Mouse (Mus musculus): ENCODE measurements around the gene Htr3b.

DNA sequence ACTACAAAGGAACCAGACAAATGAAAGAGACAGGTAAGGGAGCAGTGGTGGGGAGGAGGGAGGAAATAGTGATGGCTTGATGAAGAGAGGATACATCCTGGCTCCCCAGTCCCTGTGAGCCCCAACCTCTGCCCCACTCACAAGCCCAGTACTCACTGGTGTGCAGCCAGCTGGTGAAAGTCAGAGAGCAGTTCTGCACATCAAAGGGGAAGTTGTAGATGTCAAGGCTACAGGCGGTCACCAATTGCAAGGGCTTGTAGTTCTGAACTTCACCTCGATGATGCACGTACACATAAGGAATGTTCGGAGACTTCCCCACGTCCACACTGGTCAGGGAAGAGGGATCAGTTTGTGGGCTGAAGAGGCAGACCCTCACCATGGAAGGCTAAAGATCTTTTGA is 60.4 kb downstream of the Htr3b start:
- TF ChIP-seq POLR2A (IDR thresholded peaks at IDR 0.05; ENCODE audit: low read depth, low read length) = no peak
- TF ChIP-seq EP300 (IDR thresholded peaks at IDR 0.05; ENCODE audit: low read length) = no peak
- no peak for TF ChIP-seq CHD2 (IDR thresholded peaks at IDR 0.05; ENCODE audit: low read length)
- no peak for TF ChIP-seq CTCF (conservative IDR thresholded peaks at IDR 0.05 in 1 of 2, IDR thresholded peaks at IDR 0.05 in 1 of 2; ENCODE audit: low read depth in 2 of 2, low read length in 2 of 2)
- no peak for TF ChIP-seq RCOR1 (conservative IDR thresholded peaks at IDR 0.05; ENCODE audit: low read depth, low read length)
- no peak for TF ChIP-seq POLR2AphosphoS2 (IDR thresholded peaks at IDR 0.05; ENCODE audit: low read depth, low read length)
- TF ChIP-seq NELFE (IDR thresholded peaks at IDR 0.05; ENCODE audit: low read depth, low read length) = no peak
- no peak for TF ChIP-seq MAFK (IDR thresholded peaks at IDR 0.05; ENCODE audit: insufficient replicate concordance, low read length)
- TF ChIP-seq MEF2A (IDR thresholded peaks at IDR 0.05; ENCODE audit: borderline replicate concordance, low read depth, low read length) = no peak

Measured in CH12.LX (cell line).